Mouse (Mus musculus) embryo, embryonic 11 days (tissue): ENCODE measurements at regions not wholly inside any gene's neighbourhood (a gene's known extent, or its start where the extent isn't known, plus 50 kb on each side); places are given as distances from the start of the nearest gene placed in this dataset.

Experiments used
- DNase-seq: peaks from one replicate; pipeline ENCODE4 v3.0.0-alpha.2; 2015

GRCm38 (mm10) chr15:51591406-51592068 lies 2293.2 kb upstream of the Gm7489 start:
- DNase-seq: peak; percentile 14

- peak; percentile 17 for DNase-seq
Measured at GRCm38 (mm10) chr15:51592069-51592435, 2292.7 kb upstream of the Gm7489 start.

GRCm38 (mm10) chr15:51592511-51593498 lies 2291.9 kb upstream of the Gm7489 start:
- no peak for DNase-seq

DNA sequence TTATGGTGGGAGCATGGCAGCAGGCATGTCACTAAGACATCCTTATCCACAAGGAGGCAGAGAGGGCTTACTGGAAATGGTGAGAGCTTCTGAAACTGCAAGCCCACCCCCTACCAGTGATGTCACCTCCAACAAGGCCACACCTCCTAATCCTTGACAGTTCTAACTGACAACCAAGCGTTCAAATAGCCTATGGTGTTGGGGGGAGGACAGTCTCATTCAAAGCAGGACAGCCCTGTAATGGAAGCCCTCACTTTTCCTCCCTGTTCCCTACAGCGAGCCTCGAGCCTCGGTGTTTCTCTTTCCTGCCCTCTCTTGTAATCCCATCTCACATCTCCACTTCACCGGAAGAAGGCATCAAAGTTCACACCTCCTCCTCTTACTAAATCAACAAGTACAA lies 2290.6 kb upstream of the Gm7489 start:
- peak; percentile 8 for DNase-seq

DNA sequence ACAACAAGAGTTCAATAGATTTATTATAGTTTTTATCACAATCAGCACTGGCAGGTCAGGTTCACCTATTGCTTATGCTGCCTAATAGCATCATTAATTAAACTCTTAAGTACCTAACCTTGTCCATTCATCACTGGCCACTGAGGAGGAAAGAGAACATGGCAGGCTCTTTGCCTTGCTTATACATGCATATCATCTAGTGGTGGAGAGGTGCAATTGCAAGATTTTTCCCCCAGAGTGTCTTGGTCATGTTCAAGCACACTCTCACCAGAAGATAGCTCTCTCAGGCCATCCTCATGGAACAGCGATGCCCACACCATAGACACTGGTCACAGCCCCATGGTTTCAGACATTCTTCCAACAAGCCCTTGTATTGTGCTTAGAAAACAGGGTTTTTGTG lies 2289.1 kb upstream of the Gm7489 start:
- DNase-seq: peak; percentile 48

DNA sequence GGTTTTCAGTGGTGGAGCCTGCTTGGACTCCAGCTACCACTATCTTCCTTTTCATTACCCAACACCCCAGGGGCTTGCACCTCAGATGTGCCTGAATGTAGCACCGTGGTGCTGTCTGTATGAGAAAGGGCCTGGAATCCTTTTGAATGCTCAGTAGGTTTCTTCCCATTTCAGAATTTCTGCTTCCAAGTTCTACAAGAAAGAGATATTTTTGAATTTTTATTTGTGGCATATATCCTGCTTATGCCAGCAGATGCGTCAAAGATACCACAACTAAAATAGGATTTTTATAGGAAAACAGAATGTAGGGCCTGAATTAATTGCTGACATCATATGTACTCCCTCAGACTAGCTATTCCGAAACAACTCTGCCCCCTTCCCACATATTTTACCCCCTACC lies 2286.9 kb upstream of the Gm7489 start:
- DNase-seq: no peak

- DNase-seq: no peak
Measured at GRCm38 (mm10) chr15:51601128-51601855, 2283.4 kb upstream of the Gm7489 start.

- DNase-seq: no peak
Measured at GRCm38 (mm10) chr15:51621455-51621854, 2263.3 kb upstream of the Gm7489 start.

DNA sequence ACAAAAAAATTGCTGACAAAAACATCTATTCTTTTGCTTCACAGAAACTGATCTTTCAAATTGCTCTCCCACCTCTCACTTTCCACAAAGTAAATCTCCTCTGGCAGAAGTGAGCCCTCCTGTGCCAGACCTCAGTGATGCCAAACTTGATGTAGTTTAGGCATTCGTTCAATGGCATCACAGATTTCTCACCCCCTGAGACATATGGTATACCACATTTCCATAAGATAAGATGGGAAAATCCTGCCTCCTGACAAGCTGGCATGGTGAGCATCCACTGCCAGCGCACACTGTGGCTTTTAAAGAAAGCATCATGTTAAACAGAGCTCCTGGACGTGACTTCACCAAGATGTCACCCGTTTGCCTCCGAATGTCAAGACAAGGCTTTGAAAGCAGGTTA lies 2257.2 kb upstream of the Gm7489 start:
- no peak for DNase-seq

GRCm38 (mm10) chr15:51628518-51628917 lies 2256.2 kb upstream of the Gm7489 start:
- peak; percentile 63 for DNase-seq

DNA sequence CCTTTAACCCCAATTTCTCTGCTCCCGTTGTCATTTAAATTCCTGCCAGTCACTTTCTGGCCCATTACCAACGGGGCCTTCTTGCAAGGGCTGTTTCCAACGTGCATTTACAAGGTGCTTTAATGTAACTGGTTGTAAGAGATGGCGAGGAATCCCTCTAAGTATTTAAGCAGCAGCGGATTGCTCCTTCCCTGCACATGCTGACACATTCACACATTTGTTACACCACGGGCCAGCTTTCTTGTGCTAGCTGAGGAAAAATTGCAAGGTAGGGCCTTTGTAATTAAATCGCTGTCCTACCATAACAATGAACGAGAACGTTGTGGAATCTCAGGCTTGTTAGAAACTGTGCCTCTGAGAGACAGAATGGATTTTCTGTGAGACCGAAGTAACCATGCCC lies 2252.8 kb upstream of the Gm7489 start:
- DNase-seq: no peak

DNA sequence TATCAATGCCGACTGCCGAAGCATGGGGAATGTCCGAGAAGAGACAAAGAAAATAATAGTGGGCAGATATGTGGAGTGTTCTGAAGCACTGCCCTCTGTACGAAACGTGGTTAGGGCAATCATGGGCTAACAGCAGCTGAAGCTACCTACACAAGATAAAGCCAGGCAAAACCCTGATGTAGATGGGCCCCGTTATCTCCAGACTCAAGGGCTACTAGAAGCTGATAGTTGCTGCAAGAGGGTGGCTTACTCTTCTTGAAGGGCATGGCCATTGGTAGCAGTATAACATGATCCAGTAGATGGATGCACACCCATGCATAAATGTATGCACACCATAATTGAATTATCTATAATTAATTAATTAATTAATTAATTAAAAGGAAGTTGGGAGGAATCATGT lies 2251.6 kb upstream of the Gm7489 start:
- DNase-seq: no peak

GRCm38 (mm10) chr15:51634726-51635125 lies 2250.0 kb upstream of the Gm7489 start:
- DNase-seq: no peak

- DNase-seq: peak; percentile 23
Measured at GRCm38 (mm10) chr15:51635129-51635920, 2249.4 kb upstream of the Gm7489 start.

GRCm38 (mm10) chr15:51637570-51637969 lies 2247.1 kb upstream of the Gm7489 start:
- DNase-seq: no peak

DNA sequence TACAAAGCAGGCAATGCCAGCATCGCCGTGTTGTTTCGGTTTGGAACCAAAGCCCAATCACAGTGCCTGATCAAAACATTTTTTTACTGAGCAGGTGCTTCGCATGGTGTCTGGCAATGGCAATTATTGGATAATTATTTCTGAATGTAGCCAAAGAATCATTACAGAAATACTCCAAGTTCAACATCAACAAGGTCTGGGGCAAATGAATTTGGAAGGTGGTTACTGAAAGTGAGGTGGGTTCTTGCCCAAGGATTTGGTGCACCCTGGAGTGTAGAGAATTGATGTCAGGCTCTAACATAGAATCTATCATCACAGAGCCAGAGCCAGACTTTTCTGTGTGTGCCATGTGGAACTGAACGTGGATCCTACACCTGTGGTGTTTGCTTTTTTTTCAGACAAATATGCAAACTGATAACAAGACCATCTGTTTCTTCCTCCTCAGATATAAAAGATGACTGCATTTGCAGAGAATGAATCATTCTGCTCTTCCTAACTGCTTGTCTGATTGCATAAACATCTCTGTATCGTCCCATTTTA lies 2240.9 kb upstream of the Gm7489 start:
- no peak for DNase-seq

DNA sequence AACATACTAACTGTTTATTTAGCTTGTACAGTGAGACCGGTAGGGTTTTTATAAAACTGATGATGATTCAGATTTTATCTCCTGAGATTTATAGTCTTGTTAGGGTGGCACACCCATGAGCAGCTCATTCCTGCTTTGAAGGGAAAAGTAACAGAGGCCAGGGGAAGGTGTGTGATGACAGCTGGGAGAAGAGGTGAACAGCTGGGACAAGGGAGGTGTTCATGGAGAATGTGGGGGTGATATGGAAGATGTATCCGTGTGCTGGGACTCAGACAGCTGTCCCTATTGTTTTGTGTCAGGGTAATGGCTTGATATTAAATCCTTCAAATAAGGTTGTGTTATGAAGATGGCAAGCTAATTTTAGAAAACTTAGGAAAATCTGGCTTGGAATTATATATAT lies 2238.4 kb upstream of the Gm7489 start:
- DNase-seq: no peak

DNA sequence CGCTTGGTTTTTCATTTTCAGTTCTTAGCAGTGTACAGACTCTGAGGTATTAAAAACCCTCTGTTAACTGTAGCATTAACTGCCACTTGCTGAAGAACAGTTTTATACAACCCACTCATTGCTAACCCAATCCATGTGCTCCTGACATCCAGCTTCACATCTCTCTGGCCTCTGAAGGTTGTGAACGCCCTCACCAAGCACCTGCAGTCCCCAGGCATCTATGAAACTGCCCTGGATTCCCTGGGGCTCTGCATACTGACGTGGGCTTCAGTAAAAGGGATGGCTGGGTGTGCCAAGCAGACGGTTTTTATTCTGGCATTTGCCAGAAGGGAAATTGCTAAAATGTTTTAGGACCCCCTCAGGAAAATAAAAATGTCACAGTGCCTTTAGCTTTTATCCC lies 2232.2 kb upstream of the Gm7489 start:
- no peak for DNase-seq

GRCm38 (mm10) chr15:51657621-51658020 lies 2227.1 kb upstream of the Gm7489 start:
- no peak for DNase-seq

DNA sequence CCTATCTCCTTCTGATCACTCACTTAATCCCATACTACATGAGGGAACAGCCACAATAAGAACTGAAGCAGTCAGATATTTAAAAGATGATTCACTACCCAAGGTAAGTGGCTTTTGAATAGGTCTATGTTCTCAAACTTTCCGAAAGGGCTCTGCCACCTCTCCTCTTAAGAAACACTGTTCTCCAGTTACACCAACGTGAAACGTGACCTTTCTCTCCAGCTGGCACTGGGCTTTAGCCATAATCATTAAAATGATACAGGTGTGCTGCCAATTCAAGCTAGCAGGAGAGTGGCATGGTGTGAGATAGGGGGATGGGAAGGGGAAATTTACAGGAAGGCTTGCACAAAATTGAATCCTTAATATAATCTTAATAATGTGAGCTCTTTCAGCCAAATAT lies 2216.4 kb upstream of the Gm7489 start:
- no peak for DNase-seq

DNA sequence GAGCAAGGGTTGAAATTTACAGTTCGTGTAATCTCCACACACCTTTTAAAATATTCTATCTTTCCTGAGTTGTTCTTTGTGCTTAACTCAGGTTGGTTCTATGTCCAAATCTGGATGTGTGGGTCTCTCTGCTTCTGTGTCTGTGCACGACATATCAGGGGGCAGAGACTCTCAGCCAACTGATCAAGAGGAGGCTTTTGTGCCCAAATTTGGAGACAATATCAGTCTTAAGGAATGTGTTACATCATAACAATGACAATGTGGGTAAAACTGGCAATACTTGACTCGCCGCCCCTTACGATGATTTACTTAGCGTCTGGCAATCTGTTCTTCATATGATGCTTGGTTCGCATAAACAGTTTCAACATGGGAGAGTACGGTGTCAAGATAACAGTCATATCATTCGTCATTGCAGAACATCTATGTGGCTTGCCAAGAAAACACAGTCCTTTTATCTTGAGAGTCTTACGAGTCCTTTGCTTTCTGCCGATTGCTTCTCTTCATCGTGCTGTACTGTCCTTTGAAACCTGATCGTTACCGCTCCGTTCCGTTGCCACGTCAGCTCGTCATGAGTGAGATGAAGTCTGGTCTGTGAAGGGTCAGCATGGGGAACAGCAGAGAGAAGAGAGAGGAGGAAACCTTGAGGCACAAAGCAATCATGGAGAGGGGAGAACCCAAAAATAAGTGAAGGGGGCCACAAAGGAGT lies 2212.9 kb upstream of the Gm7489 start:
- no peak for DNase-seq

- no peak for DNase-seq
Measured at GRCm38 (mm10) chr15:51673483-51673882, 2211.2 kb upstream of the Gm7489 start.
